Mouse (Mus musculus): ENCODE results near the gene C8a. TPM values are rescaled to one million over a fixed set of nuclear protein-coding genes. Genes with fewer than 3 reads are reported as not detected.

The C8a gene
- total and polyA plus RNA-seq, 3 experiments = not detected

DNA sequence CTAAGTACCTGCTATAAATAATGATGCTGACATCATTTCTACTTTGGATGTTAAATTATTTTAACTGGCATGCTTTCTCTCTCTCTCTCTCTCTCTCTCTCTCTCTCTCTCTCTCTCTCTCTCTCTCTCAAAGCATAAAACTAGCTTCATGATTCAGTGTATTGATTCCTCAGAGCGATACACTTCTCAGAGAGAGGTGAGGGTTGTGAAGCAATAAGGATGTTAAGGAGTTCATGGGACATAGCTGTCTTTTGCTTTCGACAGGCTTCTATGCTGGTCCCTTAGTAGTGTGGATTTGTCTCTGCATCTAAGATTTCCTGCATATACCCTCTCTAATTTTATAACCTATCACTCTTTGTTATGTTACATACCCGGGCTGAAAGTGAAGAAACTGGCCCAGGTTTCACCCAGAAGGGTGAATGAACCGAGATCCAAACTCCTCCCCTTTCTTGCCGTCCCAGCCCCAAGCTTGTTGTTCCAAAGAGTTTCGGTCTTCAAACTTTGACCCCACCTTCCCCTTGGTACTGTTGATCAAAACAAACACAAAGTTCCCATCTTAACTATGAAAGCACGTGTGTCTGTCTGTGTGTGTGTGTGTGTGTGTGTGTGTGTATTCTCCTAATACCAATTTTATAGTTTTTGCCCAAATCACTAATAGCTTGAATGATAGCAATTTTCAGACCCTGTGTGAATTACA is 51.7 kb downstream of the C8a start:
- H3K9me3 ChIP-seq (replicated peaks) = peaks cover 58% of the 10 kb centered on the region
- no peak for TF ChIP-seq POLR2AphosphoS5 (IDR thresholded peaks at IDR 0.05; ENCODE audit: insufficient replicate concordance, low read depth, low read length)
- TF ChIP-seq TAL1 (conservative IDR thresholded peaks at IDR 0.05; ENCODE audit: low read depth, low read length) = no peak
- no peak for TF ChIP-seq CTCF (IDR thresholded peaks at IDR 0.05; ENCODE audit: low read depth, low read length)
- TF ChIP-seq GATA1 (IDR thresholded peaks at IDR 0.05; ENCODE audit: borderline replicate concordance, low read length) = no peak
- H3K27me3 ChIP-seq (ENCODE audit: insufficient read depth, low read length) = no peaks in the 10 kb centered on the region
- no peak overlapping the region for H3K4me3 ChIP-seq (ENCODE audit: low read depth, low read length)
- no peaks in the 10 kb centered on the region for H3K36me3 ChIP-seq (replicated peaks)
- DNase-seq (ENCODE audit: low spot score) (no peak), ATAC-seq (ENCODE audit: extremely low read depth, insufficient number of reproducible peaks, low FRiP score, poor library complexity, severe bottlenecking) (no peak)
- no peaks in the 10 kb centered on the region for H3K4me1 ChIP-seq (ENCODE audit: insufficient read depth, low read depth, low read length)

DNA sequence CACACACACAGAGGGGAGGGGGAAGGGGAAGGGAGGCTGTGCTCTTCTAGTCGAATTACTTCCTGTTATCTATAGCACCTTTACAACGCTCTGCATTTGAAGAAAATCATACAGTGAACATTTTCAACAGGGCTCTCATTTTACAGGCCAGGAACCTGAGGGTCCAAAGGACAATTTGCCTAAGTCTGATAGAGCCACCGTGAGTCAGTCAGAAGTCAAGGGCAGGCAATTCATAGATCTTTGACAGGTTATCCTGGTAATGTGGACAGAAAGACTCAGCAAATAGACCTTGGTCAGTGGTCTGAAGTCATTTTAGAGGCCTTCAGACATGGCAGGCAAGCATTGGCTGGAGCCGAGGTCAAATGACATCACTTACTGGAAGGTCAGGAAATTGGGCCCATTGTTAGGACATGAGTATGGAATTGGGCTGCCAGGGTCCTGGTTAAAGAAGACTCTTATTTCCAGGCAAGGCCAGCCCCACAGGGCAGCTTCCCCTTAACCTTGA is 52.5 kb downstream of the C8a start:
- Histone ChIP-seq H3K9me3 (replicated peaks) (peaks cover 60% of the 10 kb centered on the region), H3K4me3 (ENCODE audit: low read depth, low read length) (no peak overlapping the region), H3K27me3 (ENCODE audit: insufficient read depth, low read length) (no peaks in the 10 kb centered on the region), H3K36me3 (replicated peaks) (no peaks in the 10 kb centered on the region), H3K4me1 (ENCODE audit: insufficient read depth, low read depth, low read length) (no peaks in the 10 kb centered on the region)
- no peak for TF ChIP-seq CTCF (IDR thresholded peaks at IDR 0.05; ENCODE audit: low read depth, low read length)
- DNase-seq (ENCODE audit: low spot score) (no peak), ATAC-seq (ENCODE audit: extremely low read depth, insufficient number of reproducible peaks, low FRiP score, poor library complexity, severe bottlenecking) (no peak)

DNA sequence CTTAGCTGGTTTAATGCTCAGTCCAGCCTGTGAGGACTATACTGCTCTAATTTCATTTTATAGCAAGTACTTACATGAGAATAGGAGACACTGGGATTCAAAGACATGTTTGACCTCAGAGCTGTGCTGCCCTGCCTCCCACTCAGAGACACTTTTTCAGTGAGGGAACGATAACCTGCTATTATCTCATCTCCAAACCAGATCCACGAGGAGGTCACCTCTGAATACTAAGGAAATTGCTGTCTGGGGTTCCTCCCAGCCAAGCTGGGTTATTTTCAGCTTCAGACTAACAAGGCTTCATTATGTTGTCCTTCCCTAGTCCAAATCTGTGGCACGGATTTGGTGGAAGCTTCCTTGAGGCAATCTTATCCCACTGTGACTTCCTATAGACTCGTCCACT is 56.3 kb downstream of the C8a start:
- no peak for TF ChIP-seq CTCF (IDR thresholded peaks at IDR 0.05; ENCODE audit: low read depth, low read length)
- no peak for TF ChIP-seq TAL1 (conservative IDR thresholded peaks at IDR 0.05; ENCODE audit: low read depth, low read length)
- no peak for TF ChIP-seq GATA2 (IDR thresholded peaks at IDR 0.05; ENCODE audit: borderline replicate concordance, low read depth, low read length)
- TF ChIP-seq POLR2AphosphoS5 (IDR thresholded peaks at IDR 0.05; ENCODE audit: insufficient replicate concordance, low read depth, low read length) = no peak
- TF ChIP-seq GATA1 (IDR thresholded peaks at IDR 0.05; ENCODE audit: borderline replicate concordance, low read length) = no peak
- Histone ChIP-seq H3K9me3 (replicated peaks) (peaks cover 76% of the 10 kb centered on the region), H3K36me3 (replicated peaks) (no peaks in the 10 kb centered on the region), H3K27me3 (ENCODE audit: insufficient read depth, low read length) (no peaks in the 10 kb centered on the region), H3K4me3 (ENCODE audit: low read depth, low read length) (no peak overlapping the region), H3K4me1 (ENCODE audit: insufficient read depth, low read depth, low read length) (no peaks in the 10 kb centered on the region)
- ATAC-seq (ENCODE audit: extremely low read depth, insufficient number of reproducible peaks, low FRiP score, poor library complexity, severe bottlenecking) (no peak), DNase-seq (ENCODE audit: low spot score) (no peak)

DNA sequence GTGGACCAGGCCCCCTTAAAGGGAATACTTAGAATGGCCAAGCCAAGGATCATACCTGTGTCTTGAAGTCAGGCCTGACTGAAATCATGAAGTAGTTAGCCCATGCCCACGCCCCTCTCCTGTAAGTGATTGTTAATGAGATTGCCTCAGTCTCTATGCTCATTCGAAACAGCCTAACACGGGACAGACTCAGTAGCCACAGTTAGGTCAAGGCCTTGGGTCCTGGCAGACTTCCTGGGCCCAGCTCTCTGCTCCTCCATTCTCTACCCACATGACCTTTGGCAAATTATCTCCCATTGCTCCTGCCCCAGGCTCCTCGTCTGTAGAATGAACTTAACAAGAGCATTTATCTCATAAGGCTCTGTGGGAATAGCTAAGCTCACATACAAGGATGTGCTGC is 57.2 kb downstream of the C8a start:
- no peaks in the 10 kb centered on the region for H3K4me1 ChIP-seq (ENCODE audit: insufficient read depth, low read depth, low read length)
- H3K4me3 ChIP-seq (ENCODE audit: low read depth, low read length) = no peak overlapping the region
- no peaks in the 10 kb centered on the region for H3K36me3 ChIP-seq (replicated peaks)
- ATAC-seq (ENCODE audit: extremely low read depth, insufficient number of reproducible peaks, low FRiP score, poor library complexity, severe bottlenecking) (no peak), DNase-seq (ENCODE audit: low spot score) (no peak)
- H3K27me3 ChIP-seq (ENCODE audit: insufficient read depth, low read length) = no peaks in the 10 kb centered on the region
- TF ChIP-seq CTCF (IDR thresholded peaks at IDR 0.05; ENCODE audit: low read depth, low read length) = no peak
- no peak for TF ChIP-seq TAL1 (conservative IDR thresholded peaks at IDR 0.05; ENCODE audit: low read depth, low read length)
- TF ChIP-seq GATA1 (IDR thresholded peaks at IDR 0.05; ENCODE audit: borderline replicate concordance, low read length) = no peak
- peaks cover 81% of the 10 kb centered on the region for H3K9me3 ChIP-seq (replicated peaks)

DNA sequence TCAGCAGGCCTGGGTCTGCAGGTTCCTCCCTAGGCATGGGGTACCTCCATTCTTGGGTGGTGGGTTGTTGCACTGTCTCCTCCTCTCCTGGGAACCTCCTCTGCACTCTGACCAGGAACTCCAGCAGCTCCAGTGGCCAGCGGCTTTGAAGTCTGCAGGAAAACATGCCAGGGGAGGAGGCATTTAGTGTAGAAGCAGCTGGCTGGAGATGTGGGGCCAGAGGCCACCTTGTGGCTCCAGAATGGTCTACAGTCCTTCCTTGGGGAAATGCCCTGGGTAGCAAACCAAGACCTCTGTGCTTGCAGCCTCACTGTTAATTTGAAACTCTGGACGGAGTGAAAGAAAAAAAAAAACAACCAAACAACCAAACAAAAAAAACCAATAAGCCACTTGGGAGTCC is 58.7 kb downstream of the C8a start:
- Histone ChIP-seq H3K4me3 (ENCODE audit: low read depth, low read length) (no peak overlapping the region), H3K9me3 (replicated peaks) (peaks cover 70% of the 10 kb centered on the region), H3K27me3 (ENCODE audit: insufficient read depth, low read length) (no peaks in the 10 kb centered on the region), H3K4me1 (ENCODE audit: insufficient read depth, low read depth, low read length) (no peaks in the 10 kb centered on the region), H3K36me3 (replicated peaks) (no peaks in the 10 kb centered on the region)
- no peak for ATAC-seq (ENCODE audit: extremely low read depth, insufficient number of reproducible peaks, low FRiP score, poor library complexity, severe bottlenecking)
- no peak for DNase-seq (ENCODE audit: low spot score)
- no peak for TF ChIP-seq TAL1 (conservative IDR thresholded peaks at IDR 0.05; ENCODE audit: low read depth, low read length)
- TF ChIP-seq GATA1 (IDR thresholded peaks at IDR 0.05; ENCODE audit: borderline replicate concordance, low read length) = no peak
- no peak for TF ChIP-seq POLR2AphosphoS5 (IDR thresholded peaks at IDR 0.05; ENCODE audit: insufficient replicate concordance, low read depth, low read length)

DNA sequence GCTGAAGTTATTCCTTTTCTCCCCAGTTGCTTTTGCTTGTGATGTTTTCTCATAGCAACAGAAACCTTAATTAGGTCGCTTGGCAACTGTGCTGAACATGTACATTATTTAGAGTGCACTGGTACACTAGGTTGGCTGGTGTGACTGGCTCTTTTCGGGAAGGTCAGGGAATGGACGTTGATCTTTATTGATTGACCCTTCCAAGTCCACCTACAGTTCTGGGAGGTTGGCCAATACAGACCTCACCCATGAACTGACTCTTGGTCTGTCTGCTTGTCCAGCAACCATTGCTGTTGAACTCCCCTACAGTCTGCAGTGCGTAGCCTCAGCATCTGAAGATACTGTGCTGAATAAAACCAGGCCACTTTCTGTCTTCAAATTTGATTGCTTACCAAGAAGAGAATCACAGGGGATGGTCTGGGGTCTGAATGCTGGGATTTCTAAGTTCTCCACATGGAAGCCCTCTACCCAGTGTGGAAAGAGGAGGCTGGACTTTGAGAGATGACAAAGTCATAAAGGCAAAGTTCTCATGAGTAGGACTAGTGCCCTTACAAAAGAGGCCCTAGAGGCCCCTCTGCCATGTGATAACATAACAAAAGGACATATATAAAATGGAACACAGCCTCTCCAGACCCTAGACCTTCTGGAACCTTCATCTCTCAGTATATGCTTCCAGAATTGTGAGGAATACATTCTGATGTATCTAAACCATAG is 59.5 kb downstream of the C8a start:
- Histone ChIP-seq H3K4me1 (ENCODE audit: insufficient read depth, low read depth, low read length) (no peaks in the 10 kb centered on the region), H3K9me3 (replicated peaks) (peaks cover 69% of the 10 kb centered on the region), H3K36me3 (replicated peaks) (no peaks in the 10 kb centered on the region), H3K4me3 (ENCODE audit: low read depth, low read length) (no peak overlapping the region), H3K27me3 (ENCODE audit: insufficient read depth, low read length) (no peaks in the 10 kb centered on the region)
- DNase-seq (ENCODE audit: low spot score) (no peak), ATAC-seq (ENCODE audit: extremely low read depth, insufficient number of reproducible peaks, low FRiP score, poor library complexity, severe bottlenecking) (no peak)
- TF ChIP-seq GATA2 (IDR thresholded peaks at IDR 0.05; ENCODE audit: borderline replicate concordance, low read depth, low read length) = no peak
- TF ChIP-seq CTCF (IDR thresholded peaks at IDR 0.05; ENCODE audit: low read depth, low read length) = no peak
- TF ChIP-seq GATA1 (IDR thresholded peaks at IDR 0.05; ENCODE audit: borderline replicate concordance, low read length) = no peak
- TF ChIP-seq POLR2AphosphoS5 (IDR thresholded peaks at IDR 0.05; ENCODE audit: insufficient replicate concordance, low read depth, low read length) = no peak
- no peak for TF ChIP-seq TAL1 (conservative IDR thresholded peaks at IDR 0.05; ENCODE audit: low read depth, low read length)
